Mouse (Mus musculus) bone marrow macrophage, adult 2 months (primary cell): Measurements from ENCODE around the gene Gm14139. TPM values are rescaled to one million over a fixed set of nuclear protein-coding genes. Genes with fewer than 3 reads are reported as not detected.
"Not testable (repeated sequence)": the region's sequence is repeated elsewhere in the genome, so short reads cannot be mapped to it uniquely, and the experiment has no call there.

ENCODE experiments used
- H3K27ac ChIP-seq: 2 replicates; pipeline ENCODE4 v1.5.1; 2012; ENCODE audit warnings: low read depth, low read length; ENCODE audit not compliant: insufficient read depth
- H3K4me1 ChIP-seq: 2 replicates; pipeline ENCODE4 v1.6.1; 2012; ENCODE audit warnings: low read length; ENCODE audit not compliant: control insufficient read depth, insufficient read depth
- H3K4me3 ChIP-seq: 2 replicates; pipeline ENCODE4 v1.5.1; 2012; ENCODE audit warnings: mild to moderate bottlenecking, low read length, moderate library complexity; ENCODE audit not compliant: insufficient read depth
- CTCF ChIP-seq: IDR thresholded peaks from 2 replicates; pipeline ENCODE4 v1.5.1; 2012; ENCODE audit warnings: low read depth, mild to moderate bottlenecking, low read length, moderate library complexity
- POLR2A ChIP-seq: IDR thresholded peaks from 2 replicates; pipeline ENCODE4 v1.6.1; 2012; ENCODE audit warnings: mild to moderate bottlenecking, low read depth, low read length, borderline replicate concordance
- polyA plus RNA-seq: library from polyadenylated mRNA; stranded (reverse); fragments of >200 nt; gene quantifications from 2 replicates; pipeline ENCODE4 v1.2.4, GENCODE M21; 2012; ENCODE audit not compliant: missing spikeins, insufficient read depth, insufficient read length

Gm14139 gene
- polyA plus RNA-seq, result not detected in 2 replicates

DNA sequence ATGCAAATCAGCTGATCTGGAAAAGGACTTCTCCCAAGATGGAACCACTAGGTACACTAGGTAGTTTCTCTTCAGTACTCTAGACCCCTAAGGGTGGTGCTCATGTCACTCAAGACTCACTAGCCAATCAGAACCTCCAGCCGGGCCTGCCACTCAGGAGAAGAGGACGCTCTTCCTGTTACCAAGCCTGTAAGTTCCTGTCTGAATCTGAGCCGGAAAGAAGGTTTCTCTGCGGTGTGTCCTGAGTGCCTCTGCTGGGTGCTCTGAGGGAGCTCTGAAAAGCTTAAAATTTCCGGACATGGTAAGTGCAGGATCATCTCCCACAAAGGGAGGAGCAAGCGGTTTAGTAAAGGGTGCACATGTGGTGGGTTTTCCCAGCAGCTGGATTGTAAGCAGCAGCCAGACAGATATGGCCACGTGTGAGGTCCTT, at the start of gene Gm14139:
Gene Gm14139, plus strand, starts transcription at position 186 of the 430 bp plus-strand sequence.
- not testable (repeated sequence) for H3K4me3 ChIP-seq, H3K27ac ChIP-seq, H3K4me1 ChIP-seq

DNA sequence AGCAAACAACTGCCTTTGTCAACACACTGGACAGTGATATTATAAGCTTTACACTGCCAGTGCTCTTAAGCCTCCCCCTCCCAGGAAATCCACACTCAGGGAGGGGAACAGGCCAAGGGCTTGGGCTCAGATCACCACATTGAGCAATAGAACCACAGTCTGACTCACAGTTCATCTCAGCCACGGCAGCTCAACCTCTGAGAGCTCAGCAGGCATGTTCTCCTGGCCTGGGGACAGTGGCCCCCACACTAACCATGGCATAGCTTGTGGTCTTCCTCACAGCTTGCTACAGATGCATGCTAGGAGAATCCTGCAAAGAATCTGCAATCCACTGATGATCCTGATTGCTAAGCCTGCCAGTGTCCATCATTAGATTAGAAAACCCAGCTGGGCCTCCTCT, 49.6 kb upstream of the Gm14139 start:
- H3K4me3 ChIP-seq, result not testable (repeated sequence)

DNA sequence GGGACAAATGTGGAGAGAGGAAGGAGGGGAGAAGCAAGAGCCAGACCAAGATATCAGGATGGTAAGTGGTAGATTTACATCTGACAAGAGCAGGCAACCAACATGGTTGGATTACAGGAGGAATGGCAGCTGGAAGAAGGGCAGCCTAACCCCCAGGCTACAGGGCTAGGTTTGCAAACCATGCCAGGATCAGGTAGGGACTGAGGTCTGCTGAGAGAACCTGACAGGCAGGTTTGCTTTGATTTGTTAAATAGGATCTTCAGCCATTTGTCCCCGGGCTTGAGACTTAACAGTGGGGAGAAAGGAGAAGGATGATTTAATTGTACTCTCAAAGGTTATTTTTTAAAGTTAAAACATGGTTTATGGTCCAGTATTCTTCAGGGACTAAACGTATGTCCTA, 48.8 kb upstream of the Gm14139 start:
- no peak for TF ChIP-seq POLR2A
- no peak for TF ChIP-seq CTCF
- Histone ChIP-seq H3K27ac (no peak overlapping the region), H3K4me1 (peaks cover 6% of the 10 kb centered on the region), H3K4me3 (no peak overlapping the region)

More for the DNA sequence above, 49.6 kb upstream of the Gm14139 start:
- not testable (repeated sequence) for H3K27ac ChIP-seq, H3K4me1 ChIP-seq

DNA sequence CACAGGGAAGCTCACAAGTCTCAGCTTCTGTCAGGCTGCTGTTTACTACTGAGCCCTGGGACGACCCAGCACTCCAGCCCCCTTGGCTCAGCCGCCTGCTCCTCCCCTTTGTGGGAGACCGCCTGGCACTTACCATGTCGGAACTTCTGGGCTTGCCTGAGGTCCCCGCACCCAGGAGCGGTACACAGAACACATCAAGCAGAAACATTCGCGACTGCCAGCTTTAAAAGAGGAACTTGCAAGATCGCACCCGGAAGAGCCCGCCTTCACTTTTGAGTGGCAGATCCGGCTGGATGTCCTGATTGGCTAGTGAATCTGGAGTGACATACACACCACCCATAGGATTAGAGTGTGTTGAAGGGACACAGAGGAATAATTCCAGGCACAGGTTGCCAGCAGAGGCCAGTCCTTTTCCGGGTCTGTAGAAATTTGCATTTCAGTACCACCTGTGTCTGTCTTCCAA, 45.1 kb upstream of the Gm14139 start, which contains the start of gene Zfp120:
Gene Zfp120, minus strand, starts transcription at position 274 of the 463 bp plus-strand sequence.
- H3K4me1 ChIP-seq, result peaks cover 6% of the 10 kb centered on the region
- peak within 1 kb of the TSS; percentile 97 for H3K4me3 ChIP-seq
- TF ChIP-seq POLR2A (no peak), CTCF (no peak)
- H3K27ac ChIP-seq, result peak within 1 kb of the TSS; percentile 89

DNA sequence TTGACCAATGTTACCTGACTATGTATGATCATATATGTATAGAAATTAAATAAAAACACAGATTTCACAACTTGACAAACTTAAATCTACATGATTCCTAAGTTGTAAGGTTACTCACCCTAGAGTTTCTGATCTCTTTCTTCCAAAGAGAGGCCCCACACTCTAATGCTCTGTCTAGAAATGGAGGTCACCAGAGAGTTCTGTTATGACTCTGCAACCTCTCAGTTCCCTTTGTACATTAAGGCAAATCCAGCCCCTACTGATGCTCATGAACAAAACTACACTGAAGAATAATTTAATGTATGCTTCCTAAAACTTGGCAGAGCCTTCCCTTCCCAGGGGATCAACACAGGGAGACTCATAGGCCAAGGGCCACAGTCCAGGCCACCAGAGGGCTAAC, 14.9 kb upstream of the Gm14139 start:
- H3K4me1 ChIP-seq, result no peaks in the 10 kb centered on the region
- H3K27ac ChIP-seq, result no peak overlapping the region
- H3K4me3 ChIP-seq, result no peak overlapping the region
- no peak for TF ChIP-seq CTCF
- no peak for TF ChIP-seq POLR2A

DNA sequence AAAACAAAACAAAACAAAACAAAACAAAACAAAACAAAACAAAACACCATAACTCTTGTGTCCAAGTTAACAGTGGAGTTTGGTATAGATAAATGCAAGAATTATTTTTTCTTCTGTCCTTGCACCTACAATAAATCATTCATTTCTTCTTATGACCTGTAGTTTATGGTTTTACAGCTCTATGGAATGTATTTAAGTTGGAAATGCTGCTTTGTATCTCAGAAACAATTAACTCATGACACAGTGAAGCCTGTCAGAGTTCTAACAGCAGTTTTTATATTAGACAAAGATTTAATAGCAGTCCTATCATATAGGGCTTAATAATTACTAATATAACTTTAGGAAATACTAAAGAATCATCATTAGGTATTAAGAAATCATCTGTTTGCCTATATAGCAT, 7.7 kb upstream of the Gm14139 start:
- Histone ChIP-seq H3K27ac (no peak overlapping the region), H3K4me1 (no peaks in the 10 kb centered on the region), H3K4me3 (no peak overlapping the region)
- TF ChIP-seq CTCF (no peak), POLR2A (no peak)

DNA sequence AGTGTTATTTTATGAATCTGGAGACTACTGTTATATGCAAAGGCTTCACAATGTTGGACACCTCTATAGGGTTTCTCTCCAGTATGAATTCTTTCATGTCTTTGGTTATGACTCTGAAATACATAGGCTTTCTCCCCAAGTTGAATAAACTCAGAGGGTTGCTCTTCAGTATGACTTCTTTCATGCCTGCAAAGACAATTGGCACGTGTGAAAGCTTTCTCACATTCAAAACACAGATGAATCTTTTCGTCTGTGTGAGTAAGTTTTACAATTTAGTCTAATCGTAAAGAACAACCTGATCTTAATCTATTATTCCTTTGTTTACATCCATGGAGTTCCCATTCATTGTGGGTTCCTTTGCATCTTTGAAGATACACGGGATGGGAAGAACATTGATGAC, 2.0 kb upstream of the Gm14139 start, which contains the start of gene Gm10770:
Gene Gm10770, minus strand, starts transcription at position 101 of the 400 bp plus-strand sequence.
- not testable (repeated sequence) for H3K27ac ChIP-seq, H3K4me1 ChIP-seq, H3K4me3 ChIP-seq

DNA sequence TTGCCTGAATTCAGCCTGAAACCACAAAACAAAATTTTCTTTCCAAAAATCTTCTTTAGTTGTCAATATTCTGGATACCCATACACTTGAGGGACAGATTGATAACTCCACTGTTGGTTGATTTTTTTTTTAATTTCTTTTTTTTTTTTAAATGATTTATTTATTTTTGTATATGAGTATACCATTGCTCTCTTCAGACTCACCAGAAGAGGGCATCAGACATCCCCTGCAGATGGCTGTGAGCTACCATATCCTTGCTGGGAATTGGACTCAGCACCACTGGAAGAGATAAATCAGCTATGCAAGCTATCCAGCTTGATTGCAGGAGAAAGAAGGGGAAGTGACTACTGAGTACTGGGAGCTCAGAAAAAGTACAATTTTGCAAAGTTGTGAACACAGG, 509 bp upstream of the Gm14139 start:
- not testable (repeated sequence) for H3K27ac ChIP-seq, H3K4me3 ChIP-seq, H3K4me1 ChIP-seq

DNA sequence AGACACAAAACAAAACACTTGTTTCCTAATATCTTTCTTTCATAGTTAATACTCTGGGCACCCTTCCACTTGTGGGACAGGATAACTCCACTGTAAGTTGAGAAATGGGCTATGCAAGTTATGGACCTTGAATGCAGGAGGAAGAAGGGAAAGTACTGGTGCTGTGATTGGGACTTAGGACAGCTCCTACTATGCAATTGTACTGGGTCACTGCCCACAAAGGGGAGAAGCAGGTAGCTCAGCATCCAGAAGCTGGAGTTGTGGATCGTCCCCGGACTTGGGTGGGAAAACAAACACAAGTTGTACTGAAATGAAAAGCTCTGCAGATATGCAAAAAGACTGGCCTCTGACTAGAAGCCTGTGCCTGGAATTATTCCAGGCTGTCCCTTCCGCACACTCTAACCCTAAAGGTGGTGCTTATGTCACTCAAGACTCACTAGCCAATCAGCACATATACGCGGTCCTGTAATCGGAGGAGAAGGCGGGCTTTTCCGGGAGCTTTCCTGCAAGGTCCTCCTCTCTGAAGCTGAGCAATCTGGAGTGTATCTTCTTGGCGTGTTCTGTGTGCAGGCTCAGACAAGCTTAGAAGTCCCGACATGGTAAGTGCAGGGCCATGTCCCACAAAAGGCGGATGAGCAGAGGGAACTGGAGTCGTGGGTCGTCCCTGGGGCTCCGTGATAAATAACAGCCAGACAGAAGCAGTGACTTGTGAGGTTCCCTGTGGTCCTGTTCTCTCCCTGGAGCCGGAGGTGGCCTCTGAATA, 36.2 kb downstream of the Gm14139 start, which contains the start of gene Zfp937:
Gene Zfp937, plus strand, starts transcription at position 474 of the 763 bp plus-strand sequence.
- peak within 1 kb of the TSS; percentile 64 for H3K4me3 ChIP-seq
- H3K27ac ChIP-seq, H3K4me1 ChIP-seq: not testable (repeated sequence)

DNA sequence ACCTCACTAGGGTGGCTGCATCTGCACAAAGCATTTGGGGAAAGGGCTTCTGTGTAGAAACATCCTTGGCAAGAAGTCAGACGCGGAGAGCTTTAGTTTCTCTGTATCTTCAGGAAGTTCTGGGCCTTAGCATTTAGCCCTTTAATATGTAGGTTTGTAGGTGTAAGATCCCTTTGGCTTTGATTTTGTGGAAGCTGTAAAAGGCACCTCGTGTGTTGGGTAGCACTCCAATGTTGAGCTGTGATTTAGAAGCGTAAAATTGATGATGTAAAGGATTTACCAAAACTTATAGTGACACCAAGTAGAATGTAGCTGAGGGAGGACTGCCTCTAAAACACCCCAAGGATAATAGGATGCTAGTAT, 36.8 kb downstream of the Gm14139 start:
- not testable (repeated sequence) for H3K27ac ChIP-seq, H3K4me1 ChIP-seq
- peak overlapping the region; percentile 64 for H3K4me3 ChIP-seq

DNA sequence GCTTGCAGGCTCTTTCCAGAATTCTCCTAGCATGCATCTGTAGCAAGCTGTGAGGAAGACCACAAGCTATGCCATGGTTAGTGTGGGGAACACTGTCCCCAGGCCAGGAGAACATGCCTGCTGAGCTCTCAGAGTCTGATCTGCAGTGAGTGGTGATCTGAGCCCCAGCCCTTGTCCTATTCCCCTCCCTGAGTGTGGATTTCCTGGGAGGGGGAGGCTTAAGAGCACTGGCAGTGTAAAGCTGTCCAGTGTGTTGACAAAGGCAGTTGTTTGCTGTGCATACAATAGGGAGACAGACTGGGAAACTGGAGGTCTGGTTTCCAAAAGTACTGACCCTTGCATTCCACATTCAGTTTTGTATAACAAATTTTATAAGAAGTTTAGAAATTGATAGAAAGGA, 41.7 kb downstream of the Gm14139 start:
- not testable (repeated sequence) for H3K27ac ChIP-seq, H3K4me1 ChIP-seq, H3K4me3 ChIP-seq

Other genes with a start within 250 kb of the Gm14139 start
- gene Zfp120, start 45.0 kb upstream of the Gm14139 start, polyA plus RNA-seq, result 21.0 and 21.5 TPM in 2 replicates
- not detected in 2 replicates for gene Gm10770, start 2.1 kb upstream of the Gm14139 start, polyA plus RNA-seq
- 1.5 and 1.9 TPM in 2 replicates for gene Zfp937, start 36.3 kb downstream of the Gm14139 start, polyA plus RNA-seq
- 1.4 and 2.7 TPM in 2 replicates for gene Gm21994, start 73.8 kb downstream of the Gm14139 start, polyA plus RNA-seq
- not detected in 2 replicates for gene Gm14124, start 75.8 kb downstream of the Gm14139 start, polyA plus RNA-seq
- gene Gm10130, start 141.9 kb downstream of the Gm14139 start, polyA plus RNA-seq, result 2.4 TPM in 1 of 2 replicates, not detected in the other
- gene 3300002I08Rik, start 181.0 kb downstream of the Gm14139 start, polyA plus RNA-seq, result 1.2 and 1.8 TPM in 2 replicates